Mouse (Mus musculus) myocyte (in vitro differentiated cells): Measurements from ENCODE around the gene Rnaseh2a.

Experiments used
- MYOD1 ChIP-seq, 3 experiments: IDR thresholded peaks; one replicate each; pipeline ENCODE4 v1.6.1; 2011; ENCODE audit warnings: control low read depth in 2 of 3, low read depth in 2 of 3, mild to moderate bottlenecking in 2 of 3, moderate library complexity in 1 of 3; ENCODE audit not compliant: insufficient read length in 2 of 3, control insufficient read depth in 1 of 3
- MYOG ChIP-seq, 3 experiments: IDR thresholded peaks; one replicate each; pipeline ENCODE4 v1.6.1; 2011; ENCODE audit warnings: control low read depth in 2 of 3, low read depth in 2 of 3, mild to moderate bottlenecking in 2 of 3; ENCODE audit not compliant: insufficient read length in 2 of 3, control insufficient read depth in 1 of 3, insufficient read depth in 1 of 3
- TCF12 ChIP-seq: IDR thresholded peaks from one replicate; pipeline ENCODE4 v1.6.1; 2011; ENCODE audit warnings: mild to moderate bottlenecking, control low read depth; ENCODE audit not compliant: poor library complexity, insufficient read depth, severe bottlenecking
- TCF3 ChIP-seq: IDR thresholded peaks from one replicate; pipeline ENCODE4 v1.6.1; 2011; ENCODE audit warnings: low read depth, control low read depth; ENCODE audit not compliant: insufficient read length

GRCm38 (mm10) chr8:85014431-85014830 lies 44.9 kb upstream of the Rnaseh2a start, which contains the start of gene Best2:
- TF ChIP-seq TCF12, result no peak
- TF ChIP-seq TCF3, result no peak
- no peak for TF ChIP-seq MYOD1 (IDR thresholded peaks at IDR 0.05; ENCODE audit: control insufficient read depth in 1 of 3, insufficient read length in 2 of 3, low read depth in 2 of 3)
- TF ChIP-seq MYOG (IDR thresholded peaks at IDR 0.05; ENCODE audit: control insufficient read depth in 1 of 3, insufficient read depth in 1 of 3, insufficient read length in 2 of 3, low read depth in 2 of 3), result no peak
